Mouse (Mus musculus) regulatory T cell (primary cell): ENCODE measurements at regions not wholly inside any gene's neighbourhood (a gene's known extent, or its start where the extent isn't known, plus 50 kb on each side); places are given as distances from the start of the nearest gene placed in this dataset.

Experiments
- in situ Hi-C: fragments of 300-600 bp; cut with MboI, MseI; formaldehyde crosslinking; loops from one replicate; pipeline ENCODE4 v1.15.1; 2025; ENCODE audit warnings: high pct_unique_total_duplicates

DNA sequence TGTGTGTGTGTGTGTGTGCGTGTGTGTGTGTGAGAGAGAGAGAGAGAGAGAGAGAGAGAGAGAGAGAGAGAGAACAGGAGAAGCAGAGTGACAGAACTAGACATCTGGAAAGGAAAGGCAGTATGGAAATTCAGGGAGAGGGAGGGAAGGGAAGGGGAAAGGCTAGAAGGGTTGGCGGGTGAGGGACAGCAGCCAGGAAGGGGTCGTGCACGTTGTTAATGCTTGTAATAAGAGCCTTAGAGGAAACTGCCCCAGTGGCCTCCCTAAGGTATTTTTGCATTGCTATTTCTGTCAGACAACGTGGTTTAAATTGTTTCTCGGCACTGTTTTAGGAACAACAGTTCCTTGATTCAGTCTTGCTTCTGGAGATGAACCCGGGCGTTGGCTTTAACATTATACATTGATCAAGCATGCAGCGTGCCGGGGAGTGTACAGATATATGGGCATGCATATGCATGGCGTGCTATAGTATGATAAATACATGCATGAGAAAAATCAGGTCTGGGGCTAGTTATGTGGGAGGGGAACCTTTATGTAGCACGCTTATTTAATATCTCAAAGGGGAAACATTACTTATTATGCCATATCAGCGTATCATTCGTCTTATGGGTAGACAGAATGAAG, 52.6 kb upstream of the Ptgfrn start:
- in situ Hi-C loops, result no loop called here

DNA sequence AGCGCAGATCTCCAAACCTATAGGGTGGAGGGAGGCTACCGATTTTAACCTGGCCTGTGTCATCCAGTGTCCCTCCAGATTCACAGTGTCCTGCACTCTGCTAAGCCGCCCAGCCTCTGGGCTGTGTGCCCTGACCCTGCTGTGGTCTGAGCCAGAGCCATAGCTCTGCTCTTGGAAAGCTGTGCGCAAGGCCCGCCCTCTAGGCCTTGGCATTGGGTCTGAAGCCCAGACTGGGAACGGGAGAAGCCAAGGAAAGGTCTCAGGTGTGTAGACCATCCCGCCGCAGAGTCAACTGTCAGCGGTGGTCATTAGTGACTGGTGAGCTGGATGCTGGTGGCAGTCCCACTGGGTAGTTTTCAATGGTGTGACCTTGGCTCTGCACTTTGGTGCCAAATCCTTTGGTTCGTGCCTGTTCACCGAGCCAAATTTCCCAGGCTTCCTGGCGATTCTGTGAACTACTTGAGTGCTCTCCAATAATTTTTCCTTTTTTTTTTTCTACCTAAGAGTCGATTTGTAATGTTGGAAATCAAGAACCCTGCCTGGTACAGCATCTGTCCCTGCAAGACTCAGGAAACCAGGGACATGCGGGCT, 52.0 kb upstream of the Ptgfrn start:
- in situ Hi-C loops, result no loop called here

DNA sequence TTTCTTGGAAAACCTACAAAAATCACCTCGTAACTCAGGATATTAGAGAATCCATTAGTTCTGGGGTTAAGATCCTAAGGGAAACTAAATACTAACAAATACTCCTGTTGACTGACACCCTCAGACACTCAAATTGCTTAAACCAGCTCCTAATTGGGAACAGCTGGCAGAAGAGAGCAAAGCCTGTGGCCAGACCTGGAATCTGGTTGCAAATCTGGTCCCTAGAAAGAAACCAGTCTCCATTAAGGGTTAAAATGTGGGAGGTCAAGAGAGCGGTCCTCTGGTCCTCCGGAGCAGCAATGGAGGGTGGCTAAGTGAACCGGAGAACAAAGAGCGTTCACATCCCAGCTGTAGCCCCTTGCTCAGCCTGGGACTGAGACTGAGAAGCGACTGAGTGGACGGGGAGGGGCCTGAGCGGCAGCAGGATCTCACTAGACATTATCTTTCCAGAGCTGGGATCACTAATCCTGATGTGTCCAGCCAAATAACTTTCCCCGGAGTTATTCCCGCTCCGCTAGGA, 51.4 kb upstream of the Ptgfrn start:
- in situ Hi-C loops, result no loop called here
